Mouse (Mus musculus) heart, postnatal 36 days (tissue): ENCODE measurements at regions not wholly inside any gene's neighbourhood (a gene's known extent, or its start where the extent isn't known, plus 50 kb on each side); places are given as distances from the start of the nearest gene placed in this dataset.

Experiments
- DNase-seq, 2 experiments: peaks; one replicate each; pipeline ENCODE4 v3.0.0; 2021 to 2022
- intact Hi-C: fragments of 180-260 bp; cut with DNase I; formaldehyde crosslinking; loops from one replicate; pipeline ENCODE4 v1.15.1; 2025

DNA sequence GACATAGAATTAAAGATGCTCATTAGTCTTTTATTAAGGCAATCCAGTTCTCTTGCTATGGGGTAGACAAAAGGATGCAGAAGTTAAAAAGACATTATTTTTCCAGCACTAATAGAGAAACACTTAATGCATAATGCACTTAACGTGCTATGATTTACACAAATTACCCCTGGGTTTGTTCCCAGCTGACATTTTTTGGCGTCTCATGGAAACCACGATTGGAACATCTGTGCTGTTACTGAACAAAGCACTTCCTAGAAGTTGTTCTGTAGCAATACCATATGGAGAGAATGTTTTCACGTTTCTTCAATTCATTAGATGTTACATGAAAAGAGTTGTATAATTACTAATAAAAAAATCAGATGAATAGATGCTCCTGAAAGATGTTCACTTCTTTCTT is 635.2 kb downstream of the Gm597 start:
- DNase-seq, result no peak

DNA sequence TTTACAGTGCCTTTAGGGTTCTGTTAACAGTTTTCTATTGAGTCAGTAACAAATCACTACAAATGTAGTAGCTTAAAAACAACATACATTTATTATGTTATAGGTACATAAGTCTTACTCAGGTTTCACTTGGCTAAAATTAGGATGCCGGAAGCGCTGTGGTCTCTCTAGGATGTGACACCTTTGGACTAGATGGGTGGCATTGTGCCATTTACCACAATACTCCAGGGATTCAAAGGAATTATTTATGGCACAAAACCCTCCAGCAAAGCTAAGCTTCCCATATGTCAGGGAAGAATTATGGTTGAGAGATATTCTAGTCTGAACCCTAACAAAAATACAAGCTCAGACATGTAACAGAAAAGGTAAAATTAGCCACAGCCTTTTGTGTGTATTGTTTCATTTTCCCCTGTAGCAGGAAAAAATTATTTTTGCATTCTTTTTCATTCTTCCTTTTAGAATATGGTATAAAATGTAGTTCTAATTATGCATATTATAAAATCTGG is 678.0 kb downstream of the Gm597 start:
- no peak for DNase-seq
- intact Hi-C loops, result no loop called here

More for the DNA sequence above, 635.2 kb downstream of the Gm597 start:
- intact Hi-C loops, result no loop called here

DNA sequence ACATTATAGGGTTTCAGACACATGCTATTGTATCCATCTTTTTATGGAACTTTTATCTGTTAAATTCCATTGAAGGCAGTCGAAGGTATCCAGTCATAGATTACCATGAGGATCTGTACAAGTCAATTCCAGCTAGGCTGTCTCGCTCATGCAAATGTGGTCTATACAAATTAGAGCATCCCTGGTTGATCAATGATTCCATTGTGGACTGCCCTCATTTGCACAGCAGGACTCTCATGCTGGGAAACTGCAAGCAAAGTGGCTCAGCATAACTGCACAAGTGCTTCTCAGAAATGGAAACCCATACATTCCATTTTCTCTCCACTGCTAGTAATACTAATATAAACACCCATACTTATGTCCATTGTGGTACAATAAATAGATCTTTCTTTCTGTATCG is 695.6 kb downstream of the Gm597 start:
- DNase-seq, result no peak
- intact Hi-C loops, result no loop called here

DNA sequence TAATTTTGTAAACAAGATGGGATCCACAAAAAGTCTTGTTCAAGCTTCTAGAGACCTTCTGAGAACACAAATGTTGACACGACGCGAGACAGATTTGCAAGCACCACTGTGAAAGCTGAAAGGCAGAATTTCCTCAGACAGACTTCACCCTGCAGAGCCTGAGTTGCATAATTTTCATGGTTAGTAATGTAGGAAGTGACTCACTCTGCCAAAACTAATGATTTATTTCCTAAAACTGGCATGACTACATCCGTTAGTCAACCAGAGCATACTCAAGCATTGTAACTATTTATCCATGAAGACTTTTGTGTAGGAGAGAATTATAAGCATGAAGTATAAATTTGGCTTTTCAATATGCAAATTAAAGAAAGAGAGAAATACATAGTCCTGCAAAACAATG is 726.1 kb downstream of the Gm597 start:
- intact Hi-C loops, result no loop called here
- DNase-seq, result no peak

DNA sequence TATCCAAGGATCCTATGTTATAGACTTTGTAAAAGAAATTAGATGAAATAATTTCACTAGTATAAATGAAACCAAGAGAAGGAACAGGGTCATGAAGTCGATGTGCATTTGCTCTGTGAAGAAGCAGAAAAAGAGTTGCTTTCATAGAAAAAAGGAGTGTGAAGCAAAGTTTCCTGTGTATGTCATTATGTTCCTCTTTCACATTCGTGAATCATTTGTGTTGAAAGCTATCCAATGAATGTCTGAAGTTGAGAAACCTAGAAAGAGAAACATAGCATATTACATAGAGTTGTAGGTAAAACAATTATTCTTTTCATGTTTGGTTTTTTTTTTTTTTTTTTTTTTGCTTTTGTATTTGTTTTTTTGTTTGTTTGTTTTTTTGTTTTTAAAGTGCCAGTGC is 732.1 kb downstream of the Gm597 start:
- DNase-seq, result no peak
- intact Hi-C loops, result no loop called here

DNA sequence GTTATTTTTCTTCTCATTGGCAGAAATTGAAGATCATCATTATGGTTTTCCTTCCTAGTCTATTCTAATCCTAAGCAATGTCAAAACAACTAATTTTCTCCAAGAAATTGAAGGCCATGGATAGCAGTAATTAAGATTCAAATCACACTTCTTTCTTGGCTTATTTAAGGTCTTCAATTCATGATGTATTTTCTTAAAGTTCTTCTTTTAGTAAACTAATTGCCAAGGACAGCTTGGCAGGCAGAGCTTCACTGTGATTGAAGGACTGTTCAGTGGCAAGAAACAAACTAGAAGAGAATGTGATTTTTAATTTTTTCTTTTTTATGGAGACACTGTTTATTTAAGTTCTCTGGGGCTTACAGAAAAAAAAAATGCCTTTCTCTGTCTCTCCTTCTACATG is 732.7 kb downstream of the Gm597 start:
- DNase-seq, result no peak
- intact Hi-C loops, result no loop called here

DNA sequence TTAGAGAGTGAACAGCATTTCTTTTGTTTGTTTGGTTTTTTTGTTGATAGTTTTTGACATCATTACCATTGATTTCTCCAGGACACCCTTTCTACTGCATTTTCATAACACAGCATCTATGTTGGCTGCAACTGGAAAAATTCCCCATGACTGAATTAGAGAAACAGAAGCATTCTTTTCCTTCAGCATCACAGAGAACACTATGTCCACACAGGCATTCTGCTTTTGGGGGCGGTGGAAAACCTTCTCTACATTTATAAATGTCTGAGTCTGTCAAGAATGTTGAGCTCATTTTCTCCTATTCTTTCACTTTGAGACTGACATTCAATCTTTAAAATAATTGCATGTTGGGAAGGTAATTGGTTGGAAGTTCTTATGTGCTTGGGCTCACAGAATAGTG is 734.4 kb downstream of the Gm597 start:
- intact Hi-C loops, result no loop called here
- no peak for DNase-seq

DNA sequence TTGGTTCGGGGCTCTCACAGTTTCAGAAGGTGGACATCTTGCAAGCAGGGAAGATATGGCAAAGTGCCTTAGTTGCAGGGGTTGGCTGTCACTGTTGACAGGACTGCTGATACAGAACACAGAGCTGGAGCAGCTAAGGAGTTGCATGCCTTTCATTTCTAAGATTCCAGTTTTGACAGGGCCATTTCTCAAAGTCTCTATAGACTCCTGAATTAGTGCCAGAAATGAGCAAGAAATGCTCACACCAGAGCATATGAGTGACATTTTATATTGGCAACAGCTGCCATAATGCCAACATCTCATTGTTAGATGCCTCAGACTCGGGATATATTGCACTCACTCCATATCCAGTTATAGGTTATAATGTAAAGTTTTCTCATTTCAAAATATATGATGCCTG is 754.3 kb downstream of the Gm597 start:
- intact Hi-C loops, result loop anchor here (1.0 kb wide), 1 partner anchor 41 kb away; no protein-coding TSS in a partner anchor
- DNase-seq, result no peak

DNA sequence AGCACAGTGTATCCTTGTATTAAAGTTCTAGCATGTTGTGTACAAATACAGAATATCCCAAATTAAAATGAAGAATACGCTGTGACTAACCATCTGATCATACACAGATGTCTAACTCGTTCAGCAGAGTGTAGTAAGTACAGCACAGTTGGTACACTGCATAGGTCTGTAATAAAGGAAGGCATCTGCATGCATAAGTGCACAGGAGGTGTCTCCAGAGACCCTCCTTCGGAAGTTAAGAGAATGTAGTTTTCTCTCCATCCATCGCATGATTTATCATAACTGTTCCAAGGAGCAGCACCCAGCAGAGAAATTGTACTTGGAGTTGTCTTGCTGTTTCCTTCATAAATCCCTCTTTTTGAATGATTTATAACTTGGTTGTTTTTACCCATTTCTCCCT is 781.6 kb downstream of the Gm597 start:
- intact Hi-C loops, result no loop called here

DNA sequence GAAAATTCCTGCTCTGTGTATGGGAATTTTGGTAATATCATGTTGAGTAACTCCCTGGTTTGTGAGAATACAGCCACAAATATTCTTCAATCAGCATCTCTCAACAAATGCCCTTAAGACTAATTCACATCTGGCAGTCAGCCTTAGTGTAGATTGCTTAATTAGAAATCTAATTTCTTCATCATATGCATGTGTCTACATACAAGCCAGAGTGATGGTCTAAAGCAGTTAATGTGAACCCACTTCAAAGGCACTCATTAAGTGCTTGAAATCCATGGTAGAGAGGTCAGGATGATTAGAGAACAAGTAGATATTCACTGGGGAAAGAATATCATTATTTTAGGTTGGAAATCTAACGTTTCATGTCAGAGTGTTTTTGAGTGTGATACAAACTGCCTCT is 816.7 kb downstream of the Gm597 start:
- DNase-seq, result no peak
- intact Hi-C loops, result no loop called here

More for the DNA sequence above, 781.6 kb downstream of the Gm597 start:
- DNase-seq, result no peak
